Mouse (Mus musculus) erythroblast, embryonic 14.5 days (primary cell): ENCODE data around the gene Btbd9. TPM values are rescaled to one million over a fixed set of nuclear protein-coding genes. Genes with fewer than 3 reads are reported as not detected.

Experiments
- H3K27me3 ChIP-seq: 2 replicates; pipeline ENCODE4 v1.6.1; 2012; ENCODE audit warnings: inconsistent platforms; ENCODE audit not compliant: control insufficient read depth
- H3K36me3 ChIP-seq: 2 replicates; pipeline ENCODE4 v1.6.1; 2012; ENCODE audit warnings: mild to moderate bottlenecking, inconsistent platforms; ENCODE audit not compliant: control insufficient read depth
- H3K4me1 ChIP-seq: 2 replicates; pipeline ENCODE4 v1.6.1; 2012; ENCODE audit warnings: inconsistent platforms; ENCODE audit not compliant: control insufficient read depth
- H3K4me3 ChIP-seq: replicated peaks from 2 replicates; pipeline ENCODE3; 2012; ENCODE audit warnings: moderate library complexity, mild to moderate bottlenecking, inconsistent platforms
- H3K9me3 ChIP-seq: 2 replicates; pipeline ENCODE4 v1.6.1; 2012; ENCODE audit warnings: low read length, inconsistent platforms, mixed read lengths; ENCODE audit not compliant: control insufficient read depth
- GATA1 ChIP-seq: IDR thresholded peaks from 2 replicates; pipeline ENCODE4 v1.6.1; 2012; ENCODE audit warnings: low read length, inconsistent platforms, mixed read lengths
- TAL1 ChIP-seq: IDR thresholded peaks from 3 replicates; pipeline ENCODE4 v1.6.1; 2012; ENCODE audit warnings: low read length, inconsistent platforms, mixed read lengths
- polyA plus RNA-seq: library from polyadenylated mRNA; stranded (reverse); fragments of >175 nt; gene quantifications from 2 replicates; pipeline ENCODE4 v1.2.3, GENCODE M21; 2012

Btbd9 gene
- polyA plus RNA-seq, 1 experiment: 0.26 TPM

- no peaks in the 10 kb centered on the region for H3K4me1 ChIP-seq
Observed at GRCm38 (mm10) chr17:30261983-30262340, 314.3 kb downstream of the Btbd9 start.

GRCm38 (mm10) chr17:30261307-30261982 is 314.8 kb downstream of the Btbd9 start:
- no peaks in the 10 kb centered on the region for H3K9me3 ChIP-seq
- H3K4me1 ChIP-seq: no peaks in the 10 kb centered on the region
- H3K4me3 ChIP-seq: no peak overlapping the region
- TF ChIP-seq GATA1 (no peak), TAL1 (no peak)
- H3K27me3 ChIP-seq: no peaks in the 10 kb centered on the region
- no peaks in the 10 kb centered on the region for H3K36me3 ChIP-seq

More at GRCm38 (mm10) chr17:30261983-30262340, 314.3 kb downstream of the Btbd9 start:
- no peaks in the 10 kb centered on the region for H3K9me3 ChIP-seq
- TF ChIP-seq GATA1 (no peak), TAL1 (no peak)
- no peaks in the 10 kb centered on the region for H3K27me3 ChIP-seq
- no peaks in the 10 kb centered on the region for H3K36me3 ChIP-seq
- no peak overlapping the region for H3K4me3 ChIP-seq

GRCm38 (mm10) chr17:30260641-30261306 is 315.5 kb downstream of the Btbd9 start:
- H3K27me3 ChIP-seq: no peaks in the 10 kb centered on the region
- TF ChIP-seq TAL1 (no peak), GATA1 (no peak)
- no peaks in the 10 kb centered on the region for H3K9me3 ChIP-seq
- no peaks in the 10 kb centered on the region for H3K4me1 ChIP-seq
- H3K4me3 ChIP-seq: no peak overlapping the region
- no peaks in the 10 kb centered on the region for H3K36me3 ChIP-seq

- H3K27me3 ChIP-seq: no peaks in the 10 kb centered on the region
- no peaks in the 10 kb centered on the region for H3K4me1 ChIP-seq
- no peaks in the 10 kb centered on the region for H3K9me3 ChIP-seq
- no peak overlapping the region for H3K4me3 ChIP-seq
- no peak for TF ChIP-seq GATA1
- TF ChIP-seq TAL1: no peak
- H3K36me3 ChIP-seq: no peaks in the 10 kb centered on the region
Observed at GRCm38 (mm10) chr17:30259938-30260337, 316.4 kb downstream of the Btbd9 start.

GRCm38 (mm10) chr17:30258480-30258879 is 317.8 kb downstream of the Btbd9 start:
- no peak for TF ChIP-seq TAL1
- TF ChIP-seq GATA1: no peak
- H3K27me3 ChIP-seq: no peaks in the 10 kb centered on the region
- no peaks in the 10 kb centered on the region for H3K36me3 ChIP-seq
- no peaks in the 10 kb centered on the region for H3K4me1 ChIP-seq
- no peak overlapping the region for H3K4me3 ChIP-seq
- no peaks in the 10 kb centered on the region for H3K9me3 ChIP-seq

- TF ChIP-seq GATA1: no peak
- TF ChIP-seq TAL1: no peak
- H3K4me1 ChIP-seq: no peaks in the 10 kb centered on the region
- H3K4me3 ChIP-seq: no peak overlapping the region
- H3K9me3 ChIP-seq: no peaks in the 10 kb centered on the region
- H3K36me3 ChIP-seq: no peaks in the 10 kb centered on the region
- H3K27me3 ChIP-seq: no peaks in the 10 kb centered on the region
Observed at GRCm38 (mm10) chr17:30255928-30256560, 320.2 kb downstream of the Btbd9 start.

GRCm38 (mm10) chr17:30253924-30254323 is 322.4 kb downstream of the Btbd9 start:
- Histone ChIP-seq H3K4me1 (no peaks in the 10 kb centered on the region), H3K4me3 (no peak overlapping the region), H3K9me3 (no peaks in the 10 kb centered on the region), H3K36me3 (no peaks in the 10 kb centered on the region), H3K27me3 (no peaks in the 10 kb centered on the region)
- TF ChIP-seq TAL1: no peak
- TF ChIP-seq GATA1: no peak

- no peaks in the 10 kb centered on the region for H3K9me3 ChIP-seq
- H3K36me3 ChIP-seq: no peaks in the 10 kb centered on the region
- no peak overlapping the region for H3K4me3 ChIP-seq
- no peaks in the 10 kb centered on the region for H3K27me3 ChIP-seq
- no peaks in the 10 kb centered on the region for H3K4me1 ChIP-seq
- TF ChIP-seq GATA1 (no peak), TAL1 (no peak)
Observed at GRCm38 (mm10) chr17:30253028-30253427, 323.3 kb downstream of the Btbd9 start.

- Histone ChIP-seq H3K9me3 (no peaks in the 10 kb centered on the region), H3K36me3 (no peaks in the 10 kb centered on the region), H3K4me1 (no peaks in the 10 kb centered on the region), H3K27me3 (no peaks in the 10 kb centered on the region), H3K4me3 (no peak overlapping the region)
- TF ChIP-seq TAL1 (no peak), GATA1 (no peak)
Observed at GRCm38 (mm10) chr17:30245308-30245706, 331.0 kb downstream of the Btbd9 start.
